Mouse (Mus musculus) gastrocnemius, postnatal 25 days (tissue): Measurements from ENCODE around the gene Gad2. TPM values are rescaled to one million over a fixed set of nuclear protein-coding genes. Genes with fewer than 3 reads are reported as not detected.

ENCODE experiments used
- DNase-seq: peaks from one replicate; pipeline ENCODE4 v3.0.0; 2022
- microRNA-seq, 2 experiments: library from miRNA; unstranded; fragments of <30 nt; microRNA quantifications; one replicate each; pipeline ENCODE4 v1.2.0; 2021; ENCODE audit warnings: borderline replicate concordance in 2 of 2
- total RNA-seq, 2 experiments: library from RNA; stranded (reverse); gene quantifications; 1 replicate in 1 of 2; 2 replicates in 1 of 2; pipeline ENCODE4 v1.2.3; 2021

Gene Gad2
- total RNA-seq, 2 experiments from 2014 or later = not detected

GRCm38 (mm10) chr2:22648394-22648793, 26.4 kb downstream of the Gad2 start:
- no peak for DNase-seq

- DNase-seq = no peak
Measured at GRCm38 (mm10) chr2:22651826-22652225, 29.8 kb downstream of the Gad2 start.

- DNase-seq = no peak
Measured at GRCm38 (mm10) chr2:22663731-22664130, 41.7 kb downstream of the Gad2 start.

GRCm38 (mm10) chr2:22670415-22670814, 48.4 kb downstream of the Gad2 start:
- peak; percentile 7 for DNase-seq

- DNase-seq = no peak
Measured at GRCm38 (mm10) chr2:22671348-22671747, 49.3 kb downstream of the Gad2 start.

- no peak for DNase-seq
Measured at GRCm38 (mm10) chr2:22677066-22677465, 55.1 kb downstream of the Gad2 start.

- no peak for DNase-seq
Measured at GRCm38 (mm10) chr2:22679944-22680343, 57.9 kb downstream of the Gad2 start.

- no peak for DNase-seq
Measured at GRCm38 (mm10) chr2:22689969-22690368, 68.0 kb downstream of the Gad2 start.

GRCm38 (mm10) chr2:22704780-22705727, 83.0 kb downstream of the Gad2 start:
- DNase-seq = peak; percentile 13

GRCm38 (mm10) chr2:22706233-22706632, 84.2 kb downstream of the Gad2 start:
- DNase-seq = no peak

GRCm38 (mm10) chr2:22721522-22722470, 99.8 kb downstream of the Gad2 start:
- peak; percentile 8 for DNase-seq

- no peak for DNase-seq
Measured at GRCm38 (mm10) chr2:22723927-22724534, 102.0 kb downstream of the Gad2 start.

GRCm38 (mm10) chr2:22727113-22727512, 105.1 kb downstream of the Gad2 start:
- no peak for DNase-seq

- no peak for DNase-seq
Measured at GRCm38 (mm10) chr2:22736134-22736533, 114.1 kb downstream of the Gad2 start.

GRCm38 (mm10) chr2:22739369-22739768, 117.4 kb downstream of the Gad2 start:
- DNase-seq = no peak

GRCm38 (mm10) chr2:22740441-22740840, 118.4 kb downstream of the Gad2 start:
- no peak for DNase-seq

- DNase-seq = no peak
Measured at GRCm38 (mm10) chr2:22741222-22741621, 119.2 kb downstream of the Gad2 start.

Small RNA genes within 50 kb of the gene (microRNA-seq; reads per million reads assigned to microRNA genes)
- gene Gm23636 (0 reads per million in 2 experiments), gene Mir3967 (0 reads per million in 2 experiments)

Other genes with a start within 250 kb of the Gad2 start
- 1 to 10 TPM; 2.3 to 2.5 TPM for gene Apbb1ip, start 151.9 kb downstream of the Gad2 start, total RNA-seq